Mouse (Mus musculus): ENCODE results near the gene Rhog.

- no peak for TF ChIP-seq POLR2A (IDR thresholded peaks at IDR 0.05; ENCODE audit: extremely low read depth, insufficient read depth, low read length)
- TF ChIP-seq CTCF (IDR thresholded peaks at IDR 0.05; ENCODE audit: extremely low read depth, insufficient read depth, low read length), result no peak
These were observed 10.7 kb upstream of the Rhog start for GRCm38 (mm10) chr7:102266401-102267042.
